Mouse (Mus musculus): Measurements from ENCODE around the gene Smim17.

GRCm38 (mm10) chr7:6361756-6362155 is 36.8 kb upstream of the Smim17 start:
- no peak for TF ChIP-seq POLR2A (IDR thresholded peaks at IDR 0.05; ENCODE audit: control insufficient read depth, extremely low read depth, insufficient read depth, low read length, poor library complexity)
- TF ChIP-seq CTCF (IDR thresholded peaks at IDR 0.05; ENCODE audit: borderline replicate concordance, control insufficient read depth, extremely low read depth, insufficient read depth, low read length, poor library complexity): no peak
